Mouse (Mus musculus) limb, embryonic 12.5 days (tissue): ENCODE data around the gene Usp29. TPM values are rescaled to one million over a fixed set of nuclear protein-coding genes. Genes with fewer than 3 reads are reported as not detected.

Experiments used
- ATAC-seq: fragments of 200-750 bp; cut with Nextera tagmentation; 2 replicates; pipeline ENCODE4 v1.8.0; 2017; ENCODE audit warnings: low read depth, moderate TSS enrichment; ENCODE audit not compliant: insufficient number of reproducible peaks, insufficient read depth, low FRiP score, low TSS enrichment
- H3K27ac ChIP-seq: fragments of 300-500 bp; sonication (generic); 2 replicates; pipeline ENCODE4 v1.5.1; 2016; ENCODE audit warnings: mild to moderate bottlenecking, moderate library complexity
- H3K27me3 ChIP-seq: fragments of 300-500 bp; sonication (generic); 2 replicates; pipeline ENCODE4 v1.6.1; 2016; ENCODE audit warnings: mild to moderate bottlenecking, moderate library complexity
- H3K36me3 ChIP-seq: fragments of 300-500 bp; sonication (generic); 2 replicates; pipeline ENCODE4 v1.6.1; 2016; ENCODE audit warnings: mild to moderate bottlenecking, moderate library complexity
- H3K4me1 ChIP-seq: fragments of 300-500 bp; sonication (generic); replicated peaks from 2 replicates; pipeline ENCODE4 v1.6.1; 2016
- H3K4me2 ChIP-seq: fragments of 300-500 bp; sonication (generic); 2 replicates; pipeline ENCODE4 v1.6.1; 2016; ENCODE audit warnings: mild to moderate bottlenecking, moderate library complexity
- H3K4me3 ChIP-seq: fragments of 300-500 bp; sonication (generic); replicated peaks from 2 replicates; pipeline ENCODE4 v1.5.1; 2016; ENCODE audit warnings: mild to moderate bottlenecking
- H3K9ac ChIP-seq: fragments of 300-500 bp; sonication (generic); replicated peaks from 2 replicates; pipeline ENCODE4 v1.6.1; 2016; ENCODE audit warnings: mild to moderate bottlenecking, moderate library complexity
- H3K9me3 ChIP-seq: fragments of 300-500 bp; sonication (generic); 2 replicates; pipeline ENCODE4 v1.6.1; 2016; ENCODE audit warnings: mild to moderate bottlenecking, moderate library complexity
- WGBS: fragments of 180-500 bp; shearing (Covaris S2); methylation state at CpG from one replicate; pipeline ENCODE4 v1.1.7; 2016; 5-methylcytosine and 5-hydroxymethylcytosine counted together
- polyA plus RNA-seq: library from polyadenylated mRNA; unstranded; fragments of >200 nt; fragmentation: Nextera tagmentation; extraction: Ambion mirVana; gene quantifications from 2 replicates; pipeline ENCODE4 v1.2.1, GENCODE M21; 2016

Gene Usp29
- polyA plus RNA-seq, 1 experiment from 2014 or later: 15.8 TPM

GRCm38 (mm10) chr7:6820296-6820695 is 89.9 kb downstream of the Usp29 start:
- Histone ChIP-seq H3K36me3 (no peaks in the 10 kb centered on the region), H3K4me2 (no peak overlapping the region), H3K4me1 (peaks cover 14% of the 10 kb centered on the region), H3K4me3 (no peak overlapping the region), H3K27me3 (no peaks in the 10 kb centered on the region), H3K9me3 (no peaks in the 10 kb centered on the region), H3K9ac (no peak overlapping the region), H3K27ac (peak overlapping the region; percentile 60; the same call in 1 of the 2 replicates)
- ATAC-seq: no peak; the same call in 1 of the 2 replicates
- 78% methylated on average over 6 of the region's 6 CpGs for WGBS

GRCm38 (mm10) chr7:6822633-6823032 is 92.3 kb downstream of the Usp29 start:
- no peak overlapping the region for H3K4me2 ChIP-seq
- peaks cover 20% of the 10 kb centered on the region for H3K4me1 ChIP-seq
- H3K4me3 ChIP-seq: no peak overlapping the region
- no peak for ATAC-seq
- H3K27ac ChIP-seq: peak overlapping the region; percentile 9; the same call in 1 of the 2 replicates
- H3K9ac ChIP-seq: no peak overlapping the region
- 46% methylated on average over 4 of the region's 4 CpGs for WGBS
- no peaks in the 10 kb centered on the region for H3K36me3 ChIP-seq
- no peaks in the 10 kb centered on the region for H3K9me3 ChIP-seq
- no peaks in the 10 kb centered on the region for H3K27me3 ChIP-seq

GRCm38 (mm10) chr7:6823673-6824072 is 93.3 kb downstream of the Usp29 start:
- Histone ChIP-seq H3K4me1 (peaks cover 20% of the 10 kb centered on the region), H3K4me2 (no peak overlapping the region), H3K4me3 (no peak overlapping the region), H3K9me3 (no peaks in the 10 kb centered on the region), H3K27ac (peak overlapping the region; percentile 45; the same call in 1 of the 2 replicates), H3K36me3 (no peaks in the 10 kb centered on the region), H3K27me3 (no peaks in the 10 kb centered on the region), H3K9ac (no peak overlapping the region)
- no peak for ATAC-seq
- 48% methylated on average over 2 of the region's 2 CpGs for WGBS

- Histone ChIP-seq H3K4me3 (no peak overlapping the region), H3K27me3 (no peaks in the 10 kb centered on the region), H3K9ac (no peak overlapping the region), H3K36me3 (no peaks in the 10 kb centered on the region), H3K4me2 (no peak overlapping the region), H3K4me1 (peaks cover 20% of the 10 kb centered on the region), H3K27ac (no peak overlapping the region), H3K9me3 (no peaks in the 10 kb centered on the region)
- 77% methylated on average over 11 of the region's 11 CpGs for WGBS
- ATAC-seq: no peak
Observed at GRCm38 (mm10) chr7:6825966-6826647, 95.7 kb downstream of the Usp29 start.

- ATAC-seq: no peak
Observed at GRCm38 (mm10) chr7:6829148-6829547, 98.8 kb downstream of the Usp29 start.

GRCm38 (mm10) chr7:6834950-6835349 is 104.6 kb downstream of the Usp29 start:
- 34% methylated on average over 5 of the region's 5 CpGs for WGBS
- ATAC-seq: peak; percentile 76
- H3K4me1 ChIP-seq: peaks cover 34% of the 10 kb centered on the region
- H3K9me3 ChIP-seq: peaks cover 3% of the 10 kb centered on the region; the same call in 1 of the 2 replicates
- H3K4me2 ChIP-seq: peak overlapping the region; percentile 17
- no peaks in the 10 kb centered on the region for H3K27me3 ChIP-seq
- no peak overlapping the region for H3K9ac ChIP-seq
- H3K27ac ChIP-seq: peak overlapping the region; percentile 96
- H3K36me3 ChIP-seq: no peaks in the 10 kb centered on the region
- no peak overlapping the region for H3K4me3 ChIP-seq

More at GRCm38 (mm10) chr7:6829148-6829547, 98.8 kb downstream of the Usp29 start:
- Histone ChIP-seq H3K4me2 (no peak overlapping the region), H3K36me3 (no peaks in the 10 kb centered on the region), H3K4me3 (no peak overlapping the region), H3K9me3 (no peaks in the 10 kb centered on the region), H3K27me3 (no peaks in the 10 kb centered on the region), H3K4me1 (peaks cover 14% of the 10 kb centered on the region), H3K9ac (no peak overlapping the region), H3K27ac (no peak overlapping the region)
- WGBS: 29% methylated on average over 2 of the region's 2 CpGs

GRCm38 (mm10) chr7:6835351-6835750 is 105.0 kb downstream of the Usp29 start:
- Histone ChIP-seq H3K27me3 (no peaks in the 10 kb centered on the region), H3K9me3 (peaks cover 3% of the 10 kb centered on the region; the same call in 1 of the 2 replicates), H3K9ac (no peak overlapping the region), H3K4me1 (peaks cover 34% of the 10 kb centered on the region), H3K27ac (peak overlapping the region; percentile 96), H3K4me2 (peak overlapping the region; percentile 17), H3K4me3 (no peak overlapping the region), H3K36me3 (no peaks in the 10 kb centered on the region)
- peak; percentile 91 for ATAC-seq
- WGBS: under 1% methylated on average over 5 of the region's 5 CpGs

- no peaks in the 10 kb centered on the region for H3K36me3 ChIP-seq
- peaks cover 3% of the 10 kb centered on the region; the same call in 1 of the 2 replicates for H3K9me3 ChIP-seq
- H3K4me1 ChIP-seq: peaks cover 34% of the 10 kb centered on the region
- no peak for ATAC-seq
- H3K4me3 ChIP-seq: no peak overlapping the region
- H3K4me2 ChIP-seq: no peak overlapping the region
- no peak overlapping the region for H3K9ac ChIP-seq
- H3K27ac ChIP-seq: peak overlapping the region; percentile 75
- no peaks in the 10 kb centered on the region for H3K27me3 ChIP-seq
- 3% methylated on average over 3 of the region's 3 CpGs for WGBS
Observed at GRCm38 (mm10) chr7:6837297-6837925, 107.0 kb downstream of the Usp29 start.

- ATAC-seq: no peak
- H3K9ac ChIP-seq: no peak overlapping the region
- H3K4me2 ChIP-seq: no peak overlapping the region
- 54% methylated on average over 9 of the region's 9 CpGs for WGBS
- H3K36me3 ChIP-seq: no peaks in the 10 kb centered on the region
- peaks cover 34% of the 10 kb centered on the region for H3K4me1 ChIP-seq
- H3K9me3 ChIP-seq: peaks cover 3% of the 10 kb centered on the region; the same call in 1 of the 2 replicates
- peak overlapping the region; percentile 75 for H3K27ac ChIP-seq
- H3K4me3 ChIP-seq: no peak overlapping the region
- H3K27me3 ChIP-seq: no peaks in the 10 kb centered on the region
Observed at GRCm38 (mm10) chr7:6837926-6838554, 107.7 kb downstream of the Usp29 start.

GRCm38 (mm10) chr7:6840860-6841259 is 110.5 kb downstream of the Usp29 start:
- 84% methylated on average over 5 of the region's 5 CpGs for WGBS
- peaks cover 3% of the 10 kb centered on the region; the same call in 1 of the 2 replicates for H3K9me3 ChIP-seq
- no peak overlapping the region for H3K9ac ChIP-seq
- H3K27ac ChIP-seq: no peak overlapping the region
- no peak for ATAC-seq
- H3K4me1 ChIP-seq: peaks cover 22% of the 10 kb centered on the region
- H3K27me3 ChIP-seq: no peaks in the 10 kb centered on the region
- no peaks in the 10 kb centered on the region for H3K36me3 ChIP-seq
- H3K4me2 ChIP-seq: no peak overlapping the region
- no peak overlapping the region for H3K4me3 ChIP-seq

- ATAC-seq: no peak
- no peak overlapping the region for H3K4me3 ChIP-seq
- H3K4me1 ChIP-seq: peaks cover 9% of the 10 kb centered on the region
- H3K27me3 ChIP-seq: no peaks in the 10 kb centered on the region
- H3K9ac ChIP-seq: no peak overlapping the region
- H3K4me2 ChIP-seq: no peak overlapping the region
- no peaks in the 10 kb centered on the region for H3K9me3 ChIP-seq
- no peak overlapping the region for H3K27ac ChIP-seq
- H3K36me3 ChIP-seq: no peaks in the 10 kb centered on the region
- 53% methylated on average over 3 of the region's 3 CpGs for WGBS
Observed at GRCm38 (mm10) chr7:6849495-6849894, 119.1 kb downstream of the Usp29 start.
